Mouse (Mus musculus): ENCODE data around the gene Zfp36l1. TPM values are rescaled to one million over a fixed set of nuclear protein-coding genes. Genes with fewer than 3 reads are reported as not detected.

Zfp36l1 gene
- polyA plus RNA-seq (2014; fragmentation: Nextera tagmentation; extraction: Ambion mirVana): 164 and 173 TPM in 2 replicates

DNA sequence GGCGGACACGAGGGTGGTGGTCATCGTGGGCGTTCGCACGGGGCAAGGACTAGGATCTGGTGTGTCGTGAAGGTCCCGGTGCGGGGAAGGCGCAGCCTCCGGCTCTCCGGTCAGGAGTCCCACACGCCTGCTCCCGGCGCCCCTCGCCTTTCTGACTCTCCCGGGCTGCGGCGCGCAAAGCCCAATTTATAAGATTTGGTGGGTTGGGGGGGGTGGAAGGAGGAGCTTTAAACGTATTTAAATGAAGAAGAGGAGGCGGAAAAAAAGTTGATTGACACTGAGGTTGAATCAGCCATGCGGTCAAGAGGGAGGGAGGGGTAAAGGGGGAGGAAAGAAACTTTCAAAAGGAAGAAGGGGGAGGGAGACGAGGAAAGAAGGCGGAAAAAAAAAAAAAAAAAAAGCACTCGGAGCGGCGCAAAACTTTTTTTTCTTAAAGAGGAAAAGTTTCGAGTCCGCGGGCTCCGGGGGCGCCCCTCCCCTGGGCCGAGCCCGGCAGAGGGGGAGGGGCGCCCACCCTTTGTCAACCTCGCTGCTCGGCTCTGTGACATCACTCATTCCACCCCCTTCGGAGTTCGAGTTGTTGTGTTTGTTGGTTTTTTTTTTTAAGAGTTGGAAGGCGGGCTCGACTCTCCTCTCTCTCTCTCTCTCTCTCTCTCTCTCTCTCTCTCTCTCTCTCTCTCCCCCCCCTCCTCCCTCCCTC lies at the start of gene Zfp36l1:
TSS of gene Zfp36l1 (minus strand) at position 162 of the 700 bp plus-strand sequence.
- WGBS: under 1% methylated on average over 40 of the region's 42 CpGs
- peak; percentile 68 for ATAC-seq (replicated peaks; ENCODE audit: low FRiP score)
- peak; percentile 96 for DNase-seq (ENCODE audit: low spot score)
- Histone ChIP-seq H3K4me1 (replicated peaks; ENCODE audit: control insufficient read depth, insufficient read depth, low read length) (peaks cover 8% of the 10 kb centered on the region; the same call in 1 of the 2 replicates), H3K9ac (ENCODE audit: low read length) (peak within 1 kb of the TSS; percentile 98), H3K27ac (ENCODE audit: low read depth, low read length) (peak within 1 kb of the TSS; percentile 98), H3K4me2 (ENCODE audit: low read depth, low read length, severe bottlenecking) (peak within 1 kb of the TSS; percentile 98), H3K4me3 (ENCODE audit: low read depth, low read length) (peak within 1 kb of the TSS; percentile 89), H3K27me3 (ENCODE audit: control insufficient read depth, insufficient read depth, low read length) (no peaks in the 10 kb centered on the region), H3K9me3 (ENCODE audit: control insufficient read depth, low read length) (no peaks in the 10 kb centered on the region), H3K36me3 (ENCODE audit: control insufficient read depth, insufficient read depth, low read length) (peaks cover 6% of the 10 kb centered on the region)

DNA sequence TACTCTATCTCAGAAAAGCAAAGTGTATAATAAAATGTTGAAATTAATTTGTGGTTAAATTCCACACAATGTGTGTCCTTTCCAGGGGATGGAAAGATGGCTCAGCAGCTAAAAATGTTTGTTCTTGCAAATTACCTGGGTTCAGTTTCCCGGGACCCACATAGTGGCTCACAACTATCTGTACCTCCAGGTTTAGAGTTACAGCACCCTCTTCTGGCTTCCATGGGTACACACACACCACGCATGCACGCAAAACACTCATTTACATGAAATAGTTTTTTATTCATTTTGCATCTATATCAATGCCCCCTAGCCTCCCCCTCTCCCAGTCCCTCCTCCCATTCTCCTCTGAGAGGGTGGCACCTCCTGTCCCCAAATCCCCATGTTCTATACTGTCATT lies 49.6 kb upstream of the Zfp36l1 start:
- H3K4me3 ChIP-seq (ENCODE audit: low read depth, low read length): no peak overlapping the region
- H3K4me2 ChIP-seq (ENCODE audit: low read depth, low read length, severe bottlenecking): no peak overlapping the region
- 77% methylated on average over 3 of the region's 3 CpGs for WGBS
- no peak overlapping the region for H3K9ac ChIP-seq (ENCODE audit: low read length)
- H3K9me3 ChIP-seq (ENCODE audit: control insufficient read depth, low read length): no peaks in the 10 kb centered on the region
- H3K36me3 ChIP-seq (ENCODE audit: control insufficient read depth, insufficient read depth, low read length): no peaks in the 10 kb centered on the region
- H3K4me1 ChIP-seq (replicated peaks; ENCODE audit: control insufficient read depth, insufficient read depth, low read length): no peaks in the 10 kb centered on the region
- H3K27ac ChIP-seq (ENCODE audit: low read depth, low read length): no peak overlapping the region
- no peak for DNase-seq (ENCODE audit: low spot score)
- H3K27me3 ChIP-seq (ENCODE audit: control insufficient read depth, insufficient read depth, low read length): no peaks in the 10 kb centered on the region
- no peak for ATAC-seq (replicated peaks; ENCODE audit: low FRiP score)

DNA sequence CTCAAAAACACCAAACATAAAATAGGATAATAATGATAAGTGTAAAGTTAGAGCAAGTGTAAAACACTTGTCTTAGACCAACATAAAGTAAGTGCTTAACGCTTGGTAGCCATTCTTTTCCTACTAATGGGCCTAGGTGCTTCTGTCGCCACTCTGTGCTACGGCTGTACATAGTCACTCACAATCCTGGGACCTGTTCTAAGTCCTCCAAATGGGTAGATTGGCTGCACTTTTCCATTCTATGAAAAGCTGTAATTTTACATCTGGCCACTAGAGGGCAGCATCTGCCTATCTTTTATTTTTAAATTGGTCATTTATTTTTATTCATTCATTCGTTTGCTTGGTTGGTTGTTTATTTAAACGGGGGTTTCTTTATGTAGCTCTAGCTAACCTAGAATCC lies 44.9 kb upstream of the Zfp36l1 start:
- no peak overlapping the region for H3K9ac ChIP-seq (ENCODE audit: low read length)
- no peaks in the 10 kb centered on the region for H3K9me3 ChIP-seq (ENCODE audit: control insufficient read depth, low read length)
- DNase-seq (ENCODE audit: low spot score) (no peak), ATAC-seq (replicated peaks; ENCODE audit: low FRiP score) (no peak)
- H3K4me2 ChIP-seq (ENCODE audit: low read depth, low read length, severe bottlenecking): no peak overlapping the region
- H3K4me1 ChIP-seq (replicated peaks; ENCODE audit: control insufficient read depth, insufficient read depth, low read length): no peaks in the 10 kb centered on the region
- H3K36me3 ChIP-seq (ENCODE audit: control insufficient read depth, insufficient read depth, low read length): no peaks in the 10 kb centered on the region
- no peak overlapping the region for H3K27ac ChIP-seq (ENCODE audit: low read depth, low read length)
- no peak overlapping the region for H3K4me3 ChIP-seq (ENCODE audit: low read depth, low read length)
- WGBS: 13% methylated on average over 5 of the region's 5 CpGs
- H3K27me3 ChIP-seq (ENCODE audit: control insufficient read depth, insufficient read depth, low read length): no peaks in the 10 kb centered on the region

DNA sequence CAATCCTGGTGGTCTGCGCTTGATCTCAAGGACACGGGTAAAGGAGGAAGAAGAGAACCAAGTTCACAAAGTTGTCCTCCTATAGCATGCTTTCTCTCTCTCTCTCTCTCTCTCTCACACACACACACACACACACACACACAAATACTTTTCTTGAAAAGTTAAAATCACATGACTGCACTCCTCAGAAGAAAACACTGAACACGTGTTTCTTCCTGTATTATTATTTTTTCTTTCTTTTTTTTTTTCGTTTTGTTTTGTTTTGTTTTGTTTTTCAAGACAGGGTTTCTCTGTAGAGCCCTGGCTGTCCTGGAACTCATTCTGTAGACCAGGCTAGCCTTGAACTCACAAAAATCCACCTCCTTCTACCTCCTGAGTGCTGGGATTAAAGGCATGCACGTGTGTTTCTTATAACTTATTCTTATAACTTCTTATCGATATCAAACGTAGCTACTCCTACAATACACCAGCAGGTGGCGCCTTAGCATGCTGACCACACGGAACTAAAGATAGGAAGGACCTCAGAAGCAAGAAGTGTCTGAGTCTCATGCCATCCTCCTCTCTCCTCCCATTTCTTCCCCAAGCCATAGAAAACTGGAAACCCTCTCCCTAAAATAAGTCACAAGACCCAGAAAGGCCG lies 41.0 kb upstream of the Zfp36l1 start:
- DNase-seq (ENCODE audit: low spot score) (peak; percentile 75), ATAC-seq (replicated peaks; ENCODE audit: low FRiP score) (no peak)
- no peaks in the 10 kb centered on the region for H3K27me3 ChIP-seq (ENCODE audit: control insufficient read depth, insufficient read depth, low read length)
- H3K4me2 ChIP-seq (ENCODE audit: low read depth, low read length, severe bottlenecking): no peak overlapping the region
- no peaks in the 10 kb centered on the region; the same call in 1 of the 2 replicates for H3K9me3 ChIP-seq (ENCODE audit: control insufficient read depth, low read length)
- H3K36me3 ChIP-seq (ENCODE audit: control insufficient read depth, insufficient read depth, low read length): no peaks in the 10 kb centered on the region
- H3K27ac ChIP-seq (ENCODE audit: low read depth, low read length): no peak overlapping the region
- no peak overlapping the region for H3K9ac ChIP-seq (ENCODE audit: low read length)
- WGBS: 44% methylated on average over 10 of the region's 10 CpGs
- H3K4me3 ChIP-seq (ENCODE audit: low read depth, low read length): no peak overlapping the region
- no peaks in the 10 kb centered on the region for H3K4me1 ChIP-seq (replicated peaks; ENCODE audit: control insufficient read depth, insufficient read depth, low read length)

DNA sequence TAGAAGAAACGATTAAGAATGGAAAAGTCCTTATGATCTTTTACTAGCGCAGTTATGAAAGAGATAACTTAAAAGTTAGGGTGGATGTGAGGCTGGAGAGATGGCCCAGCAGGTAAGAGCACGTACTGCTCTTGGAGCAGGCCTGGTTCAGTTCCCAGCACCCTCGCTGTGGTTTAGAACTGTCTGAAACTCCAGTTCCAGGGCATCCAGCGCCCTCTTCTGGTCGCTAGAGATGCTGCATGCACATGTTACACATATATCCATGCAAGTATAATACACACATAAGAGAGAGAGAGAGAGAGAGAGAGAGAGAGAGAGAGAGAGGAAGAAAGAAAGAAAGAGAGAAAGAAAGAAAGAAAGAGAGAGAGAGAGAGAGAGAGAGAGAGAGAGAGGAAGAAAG lies 40.3 kb upstream of the Zfp36l1 start:
- H3K9me3 ChIP-seq (ENCODE audit: control insufficient read depth, low read length): no peaks in the 10 kb centered on the region; the same call in 1 of the 2 replicates
- no peaks in the 10 kb centered on the region for H3K4me1 ChIP-seq (replicated peaks; ENCODE audit: control insufficient read depth, insufficient read depth, low read length)
- no peaks in the 10 kb centered on the region for H3K36me3 ChIP-seq (ENCODE audit: control insufficient read depth, insufficient read depth, low read length)
- no peaks in the 10 kb centered on the region for H3K27me3 ChIP-seq (ENCODE audit: control insufficient read depth, insufficient read depth, low read length)
- H3K27ac ChIP-seq (ENCODE audit: low read depth, low read length): no peak overlapping the region
- no peak overlapping the region for H3K4me2 ChIP-seq (ENCODE audit: low read depth, low read length, severe bottlenecking)
- H3K4me3 ChIP-seq (ENCODE audit: low read depth, low read length): no peak overlapping the region
- ATAC-seq (replicated peaks; ENCODE audit: low FRiP score) (no peak), DNase-seq (ENCODE audit: low spot score) (no peak)
- WGBS: 83% methylated on average over 6 of the region's 6 CpGs
- H3K9ac ChIP-seq (ENCODE audit: low read length): no peak overlapping the region

DNA sequence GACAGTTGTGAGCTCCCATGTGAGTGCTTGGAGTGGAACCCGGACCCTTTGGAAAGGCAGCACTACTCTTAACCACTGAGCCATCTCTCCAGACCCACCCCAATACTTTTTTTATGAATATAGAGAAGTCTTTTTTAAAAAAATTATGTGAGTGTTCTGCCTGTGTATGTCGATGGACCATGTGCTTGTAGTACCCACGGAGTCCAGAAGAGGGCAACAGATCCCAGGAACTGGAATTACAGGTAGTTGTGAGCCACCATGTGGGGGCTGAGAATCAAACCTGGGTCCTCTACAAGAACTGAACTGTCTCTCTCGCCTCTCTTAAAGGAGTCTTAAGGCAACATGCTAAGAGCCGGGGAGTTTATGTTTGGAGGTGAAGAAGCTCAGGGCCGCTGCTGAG lies 39.0 kb upstream of the Zfp36l1 start:
- no peak overlapping the region for H3K27ac ChIP-seq (ENCODE audit: low read depth, low read length)
- H3K9ac ChIP-seq (ENCODE audit: low read length): no peak overlapping the region
- H3K4me3 ChIP-seq (ENCODE audit: low read depth, low read length): no peak overlapping the region
- no peak overlapping the region for H3K4me2 ChIP-seq (ENCODE audit: low read depth, low read length, severe bottlenecking)
- H3K4me1 ChIP-seq (replicated peaks; ENCODE audit: control insufficient read depth, insufficient read depth, low read length): no peaks in the 10 kb centered on the region
- H3K27me3 ChIP-seq (ENCODE audit: control insufficient read depth, insufficient read depth, low read length): no peaks in the 10 kb centered on the region
- ATAC-seq (replicated peaks; ENCODE audit: low FRiP score) (no peak), DNase-seq (ENCODE audit: low spot score) (peak; percentile 54)
- H3K9me3 ChIP-seq (ENCODE audit: control insufficient read depth, low read length): no peaks in the 10 kb centered on the region; the same call in 1 of the 2 replicates
- 91% methylated on average over 6 of the region's 6 CpGs for WGBS
- H3K36me3 ChIP-seq (ENCODE audit: control insufficient read depth, insufficient read depth, low read length): no peaks in the 10 kb centered on the region

DNA sequence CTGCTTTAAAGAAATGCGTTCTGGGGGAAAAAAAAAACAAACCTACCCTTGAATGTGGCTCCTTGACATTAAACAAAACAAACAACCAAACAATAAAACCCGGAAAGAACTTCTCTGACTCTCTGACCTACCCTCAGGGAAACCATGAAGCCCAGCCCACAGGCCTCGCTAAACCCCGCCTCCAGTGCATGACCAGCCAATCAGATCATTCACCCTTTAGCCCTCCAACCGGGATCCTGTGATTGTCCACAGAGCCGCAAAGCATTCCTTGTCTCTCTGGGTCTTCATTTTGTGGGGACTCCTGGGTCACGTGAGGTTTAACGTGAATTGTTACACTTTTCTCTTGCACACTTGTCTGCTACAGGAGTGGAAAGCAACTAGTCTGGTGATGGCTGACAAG lies 37.8 kb upstream of the Zfp36l1 start:
- 24% methylated on average over 8 of the region's 8 CpGs for WGBS
- H3K4me3 ChIP-seq (ENCODE audit: low read depth, low read length): no peak overlapping the region
- ATAC-seq (replicated peaks; ENCODE audit: low FRiP score) (no peak), DNase-seq (ENCODE audit: low spot score) (peak; percentile 69)
- H3K4me2 ChIP-seq (ENCODE audit: low read depth, low read length, severe bottlenecking): no peak overlapping the region
- no peaks in the 10 kb centered on the region for H3K4me1 ChIP-seq (replicated peaks; ENCODE audit: control insufficient read depth, insufficient read depth, low read length)
- no peak overlapping the region for H3K9ac ChIP-seq (ENCODE audit: low read length)
- no peaks in the 10 kb centered on the region for H3K36me3 ChIP-seq (ENCODE audit: control insufficient read depth, insufficient read depth, low read length)
- H3K27me3 ChIP-seq (ENCODE audit: control insufficient read depth, insufficient read depth, low read length): no peaks in the 10 kb centered on the region
- no peaks in the 10 kb centered on the region; the same call in 1 of the 2 replicates for H3K9me3 ChIP-seq (ENCODE audit: control insufficient read depth, low read length)
- H3K27ac ChIP-seq (ENCODE audit: low read depth, low read length): no peak overlapping the region

DNA sequence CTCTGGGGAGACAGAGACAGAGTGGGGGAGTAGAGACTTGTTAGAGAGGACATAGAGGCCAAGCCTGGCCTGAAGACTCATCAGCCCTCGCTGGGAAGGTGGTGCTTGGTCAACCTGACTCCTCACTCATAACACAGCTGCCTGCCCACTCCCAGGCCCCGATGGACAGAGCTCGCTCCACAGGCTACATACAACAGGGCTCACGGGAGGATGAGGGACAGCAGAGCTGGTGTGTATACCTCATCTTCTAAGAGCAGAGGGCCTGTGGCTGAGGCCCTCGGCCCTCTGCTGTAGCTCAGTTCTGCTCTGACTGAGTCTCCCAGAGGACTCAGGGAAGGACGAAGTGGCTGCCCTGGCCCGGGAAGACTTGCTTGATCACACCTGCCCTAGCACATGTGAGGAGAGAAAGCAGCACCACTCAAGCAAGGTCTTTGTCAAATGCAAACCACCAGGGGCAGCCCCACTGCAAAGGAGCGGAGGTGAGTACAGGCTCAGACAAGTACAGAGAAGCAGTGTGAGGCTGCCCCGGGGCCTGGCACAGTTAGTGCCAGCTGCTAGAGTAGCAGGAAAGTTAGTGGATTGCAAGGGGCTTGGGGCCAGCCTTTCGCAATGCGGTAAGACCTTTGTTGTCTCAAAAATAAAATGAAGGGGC lies 34.9 kb upstream of the Zfp36l1 start:
- no peaks in the 10 kb centered on the region for H3K27me3 ChIP-seq (ENCODE audit: control insufficient read depth, insufficient read depth, low read length)
- ATAC-seq (replicated peaks; ENCODE audit: low FRiP score) (no peak), DNase-seq (ENCODE audit: low spot score) (peak; percentile 51)
- no peak overlapping the region for H3K9ac ChIP-seq (ENCODE audit: low read length)
- H3K36me3 ChIP-seq (ENCODE audit: control insufficient read depth, insufficient read depth, low read length): no peaks in the 10 kb centered on the region
- 0 out of 2 replicates have a peak, but pooled peaks cover 2% of the 10 kb centered on the region for H3K4me1 ChIP-seq (replicated peaks; ENCODE audit: control insufficient read depth, insufficient read depth, low read length)
- no peak overlapping the region for H3K27ac ChIP-seq (ENCODE audit: low read depth, low read length)
- 88% methylated on average over 11 of the region's 11 CpGs for WGBS
- no peak overlapping the region for H3K4me3 ChIP-seq (ENCODE audit: low read depth, low read length)
- H3K9me3 ChIP-seq (ENCODE audit: control insufficient read depth, low read length): no peaks in the 10 kb centered on the region; the same call in 1 of the 2 replicates
- H3K4me2 ChIP-seq (ENCODE audit: low read depth, low read length, severe bottlenecking): no peak overlapping the region

Data from forebrain, embryonic 11.5 days (tissue).